Mouse (Mus musculus) lung, embryonic 15.5 days (tissue): ENCODE data around the gene Tex261. TPM values are rescaled to one million over a fixed set of nuclear protein-coding genes. Genes with fewer than 3 reads are reported as not detected.
"Not testable (repeated sequence)": the region's sequence is repeated elsewhere in the genome, so short reads cannot be mapped to it uniquely, and the experiment has no call there.

ENCODE experiments used
- ATAC-seq: fragments of 200-750 bp; cut with Nextera tagmentation; 2 replicates; pipeline ENCODE4 v1.8.0; 2017; ENCODE audit warnings: moderate number of reproducible peaks, borderline replicate concordance; ENCODE audit not compliant: low FRiP score, low TSS enrichment; ENCODE audit errors: extremely low read depth
- H3K27ac ChIP-seq: fragments of 300-500 bp; sonication (generic); 2 replicates; pipeline ENCODE4 v1.5.1; 2015; ENCODE audit warnings: moderate library complexity, mild to moderate bottlenecking, inconsistent platforms
- H3K27me3 ChIP-seq: fragments of 300-500 bp; sonication (generic); 2 replicates; pipeline ENCODE4 v1.6.1; 2015; ENCODE audit warnings: inconsistent platforms
- H3K36me3 ChIP-seq: fragments of 300-500 bp; sonication (generic); 2 replicates; pipeline ENCODE4 v1.6.1; 2015; ENCODE audit warnings: inconsistent platforms
- H3K4me1 ChIP-seq: fragments of 300-500 bp; sonication (generic); 2 replicates; pipeline ENCODE4 v1.6.1; 2015; ENCODE audit warnings: inconsistent platforms
- H3K4me2 ChIP-seq: fragments of 300-500 bp; sonication (generic); 2 replicates; pipeline ENCODE4 v1.6.1; 2015; ENCODE audit warnings: inconsistent platforms, mild to moderate bottlenecking, moderate library complexity
- H3K4me3 ChIP-seq: fragments of 300-500 bp; sonication (generic); 2 replicates; pipeline ENCODE4 v1.5.1; 2015; ENCODE audit warnings: mild to moderate bottlenecking, inconsistent platforms
- H3K9ac ChIP-seq: fragments of 300-500 bp; sonication (generic); 2 replicates; pipeline ENCODE4 v1.6.1; 2015; ENCODE audit warnings: inconsistent platforms
- H3K9me3 ChIP-seq: fragments of 300-500 bp; sonication (generic); 2 replicates; pipeline ENCODE4 v1.6.1; 2016; ENCODE audit warnings: inconsistent platforms
- WGBS: fragments of 180-500 bp; shearing (Covaris S2); methylation state at CpG from one replicate; pipeline ENCODE4 v1.1.7; 2015; 5-methylcytosine and 5-hydroxymethylcytosine counted together
- polyA plus RNA-seq: library from polyadenylated mRNA; unstranded; fragments of >200 nt; fragmentation: Nextera tagmentation; extraction: Ambion mirVana; gene quantifications from 2 replicates; pipeline ENCODE4 v1.2.1, GENCODE M21; 2015

Tex261 gene
- polyA plus RNA-seq, 1 experiment from 2014 or later, result 92.7 TPM

DNA sequence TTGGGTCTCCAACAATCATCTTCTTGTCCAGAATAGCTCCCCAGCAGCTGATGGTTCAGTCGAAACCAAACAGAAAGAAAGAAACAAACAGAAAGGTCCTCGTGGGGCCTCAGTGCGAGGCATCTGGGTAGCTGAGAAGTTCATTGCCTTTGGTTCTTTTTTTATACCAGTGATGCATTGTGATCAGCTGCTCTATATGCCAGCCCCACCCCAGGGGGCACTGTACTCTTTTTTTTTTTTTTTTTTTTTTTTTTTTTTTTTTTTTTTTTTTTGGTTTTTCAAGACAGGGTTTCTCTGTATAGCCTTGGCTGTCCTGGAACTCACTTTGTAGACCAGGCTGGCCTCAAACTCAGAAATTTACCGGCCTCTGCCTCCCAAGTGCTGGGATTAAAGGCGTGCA, 14.9 kb upstream of the Tex261 start:
- not testable (repeated sequence) for H3K4me2 ChIP-seq, H3K27me3 ChIP-seq, H3K4me3 ChIP-seq, ATAC-seq, H3K4me1 ChIP-seq, H3K27ac ChIP-seq, H3K9ac ChIP-seq, H3K9me3 ChIP-seq, H3K36me3 ChIP-seq
- 81% methylated on average over 5 of the region's 5 CpGs for WGBS

DNA sequence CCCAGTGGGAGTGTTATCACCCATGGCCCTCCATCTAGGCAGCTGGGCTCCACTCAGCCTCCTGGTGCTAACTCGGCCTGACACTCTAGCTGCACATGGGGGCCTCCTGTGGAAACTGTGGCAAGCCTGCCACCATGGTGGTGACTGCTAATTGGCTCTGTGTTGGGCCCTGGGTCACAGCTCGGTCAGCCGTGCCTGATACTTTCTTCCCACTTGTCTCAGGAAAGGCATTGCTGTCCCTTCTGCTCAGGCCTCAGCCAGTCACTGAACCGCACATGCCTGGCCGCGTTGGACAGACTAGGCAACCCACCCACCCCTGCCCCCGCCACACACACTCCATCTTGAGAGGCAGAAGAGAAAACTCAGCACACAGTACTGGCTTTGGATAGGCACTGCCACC, 12.9 kb upstream of the Tex261 start:
- Histone ChIP-seq H3K9ac (no peak overlapping the region), H3K27ac (no peak overlapping the region), H3K4me3 (no peak overlapping the region), H3K4me1 (no peaks in the 10 kb centered on the region), H3K9me3 (no peaks in the 10 kb centered on the region), H3K27me3 (no peaks in the 10 kb centered on the region; the same call in 1 of the 2 replicates), H3K36me3 (no peaks in the 10 kb centered on the region), H3K4me2 (no peak overlapping the region)
- ATAC-seq, result no peak
- WGBS, result 64% methylated on average over 7 of the region's 7 CpGs

DNA sequence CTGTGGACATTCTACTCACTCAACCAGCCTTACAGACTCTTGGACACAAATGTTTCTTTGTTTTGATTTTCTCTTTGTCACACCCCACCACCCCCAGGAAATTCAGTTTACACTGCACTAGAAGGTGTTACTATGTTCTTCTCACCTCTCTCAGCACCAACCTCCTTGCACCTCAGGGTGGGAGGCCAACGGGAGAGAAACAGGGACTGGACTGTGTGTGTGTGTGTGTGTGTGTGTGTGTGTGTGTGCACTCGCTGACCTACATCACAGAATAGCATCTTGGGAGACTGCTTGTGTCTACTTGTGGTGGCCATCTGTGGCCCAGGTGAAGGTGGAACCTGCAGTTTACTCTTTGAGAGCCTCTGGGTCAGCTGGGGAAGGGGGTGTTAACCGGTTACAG, 10.8 kb upstream of the Tex261 start:
- Histone ChIP-seq H3K27me3 (no peaks in the 10 kb centered on the region), H3K4me2 (no peak overlapping the region), H3K4me3 (no peak overlapping the region), H3K27ac (no peak overlapping the region), H3K9me3 (no peaks in the 10 kb centered on the region), H3K4me1 (no peaks in the 10 kb centered on the region), H3K9ac (no peak overlapping the region), H3K36me3 (no peaks in the 10 kb centered on the region)
- no peak for ATAC-seq
- 64% methylated on average over 3 of the region's 3 CpGs for WGBS

DNA sequence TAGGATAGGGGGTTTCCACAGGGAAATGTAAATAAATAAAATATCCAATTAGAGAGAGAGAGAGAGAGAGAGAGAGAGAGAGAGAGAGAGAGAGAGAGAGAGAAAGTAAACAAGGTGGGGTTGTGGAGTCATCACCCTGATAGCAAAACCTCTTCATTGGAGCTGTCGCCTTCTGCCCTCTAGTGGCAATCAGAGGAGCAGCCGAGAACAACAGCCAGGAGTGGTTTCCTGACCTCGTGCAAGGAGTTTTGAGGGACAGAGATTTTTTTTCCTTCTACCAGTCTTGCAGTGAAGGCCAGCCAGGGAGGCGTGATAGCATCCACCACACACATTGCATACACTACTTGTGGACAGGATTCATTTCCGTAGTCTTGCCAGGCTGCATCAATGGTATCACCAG, 3.4 kb upstream of the Tex261 start:
- no peaks in the 10 kb centered on the region for H3K27me3 ChIP-seq
- no peak for ATAC-seq
- H3K4me3 ChIP-seq, result no peak overlapping the region
- H3K9me3 ChIP-seq, result no peaks in the 10 kb centered on the region
- H3K4me1 ChIP-seq, result peaks cover 14% of the 10 kb centered on the region
- H3K9ac ChIP-seq, result no peak overlapping the region
- no peaks in the 10 kb centered on the region for H3K36me3 ChIP-seq
- WGBS, result 8% methylated on average over 5 of the region's 5 CpGs
- H3K27ac ChIP-seq, result no peak overlapping the region
- H3K4me2 ChIP-seq, result no peak overlapping the region

DNA sequence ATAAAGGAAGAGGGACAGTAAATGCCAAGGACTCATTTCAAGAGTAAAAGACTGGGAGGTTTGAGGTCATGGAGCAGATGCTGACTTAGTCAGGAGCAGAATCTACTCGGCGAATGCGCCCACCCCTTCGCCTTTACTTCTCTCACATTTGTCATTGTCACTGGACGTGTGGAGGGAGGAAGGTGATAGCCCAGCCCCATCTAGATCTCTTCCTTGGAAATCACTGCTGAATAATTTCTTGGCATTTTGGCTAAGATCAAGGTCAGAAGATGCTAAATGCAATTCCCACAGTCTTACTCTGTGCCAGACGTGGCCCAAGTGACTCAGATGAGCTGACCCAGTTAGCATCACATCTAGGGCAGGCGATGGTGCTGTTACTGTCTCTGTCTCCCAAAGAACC, 2.7 kb upstream of the Tex261 start:
- Histone ChIP-seq H3K27ac (no peak overlapping the region), H3K4me3 (no peak overlapping the region), H3K9ac (no peak overlapping the region), H3K4me1 (peaks cover 20% of the 10 kb centered on the region), H3K36me3 (no peaks in the 10 kb centered on the region), H3K27me3 (no peaks in the 10 kb centered on the region), H3K4me2 (no peak overlapping the region), H3K9me3 (no peaks in the 10 kb centered on the region)
- no peak for ATAC-seq
- 71% methylated on average over 7 of the region's 7 CpGs for WGBS

DNA sequence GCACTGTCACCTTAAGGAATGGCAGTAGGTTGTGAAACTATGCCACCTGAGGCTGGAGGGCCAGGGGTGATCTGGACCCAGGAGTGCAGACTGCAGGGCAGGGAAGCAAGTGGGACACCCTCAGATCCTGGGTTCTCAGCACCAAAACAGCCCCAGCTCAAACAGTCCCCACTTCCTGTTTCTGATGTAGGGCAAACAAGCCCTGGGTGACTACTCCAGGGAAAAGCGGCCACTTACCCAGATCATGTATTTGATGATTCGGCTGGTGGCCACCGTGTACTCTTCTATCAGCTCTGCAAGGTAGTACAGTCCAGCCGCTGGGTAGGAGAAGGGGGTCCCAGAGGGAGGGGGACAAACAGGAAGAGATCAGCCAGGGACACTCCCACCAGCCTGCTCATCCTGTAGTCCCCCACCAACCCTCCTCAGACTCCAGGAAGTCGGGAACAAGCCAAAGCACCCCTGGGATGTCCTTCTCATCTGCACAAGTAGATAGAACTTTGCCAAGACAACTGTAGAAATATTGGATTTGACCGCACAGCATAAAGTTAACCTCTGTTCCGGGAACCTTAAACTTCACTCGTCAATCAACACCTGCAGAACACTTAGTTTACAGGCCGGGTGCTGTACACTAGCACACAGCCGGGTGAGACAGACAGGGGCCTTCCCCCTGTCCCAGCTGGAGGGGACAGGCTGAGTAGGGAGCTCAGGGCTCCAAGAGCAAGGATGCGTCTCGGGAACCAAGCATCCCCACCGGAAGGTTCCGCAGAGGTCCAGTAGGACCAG, 641 bp downstream of the Tex261 start:
- WGBS, result 1% methylated on average over 14 of the region's 14 CpGs
- Histone ChIP-seq H3K4me2 (peak overlapping the region; percentile 75), H3K4me3 (peak overlapping the region; percentile 77), H3K4me1 (peaks cover 20% of the 10 kb centered on the region), H3K27me3 (no peaks in the 10 kb centered on the region), H3K27ac (peak overlapping the region; percentile 80), H3K9me3 (no peaks in the 10 kb centered on the region), H3K9ac (peak overlapping the region; percentile 86), H3K36me3 (peaks cover 17% of the 10 kb centered on the region)
- ATAC-seq, result peak; percentile 20

DNA sequence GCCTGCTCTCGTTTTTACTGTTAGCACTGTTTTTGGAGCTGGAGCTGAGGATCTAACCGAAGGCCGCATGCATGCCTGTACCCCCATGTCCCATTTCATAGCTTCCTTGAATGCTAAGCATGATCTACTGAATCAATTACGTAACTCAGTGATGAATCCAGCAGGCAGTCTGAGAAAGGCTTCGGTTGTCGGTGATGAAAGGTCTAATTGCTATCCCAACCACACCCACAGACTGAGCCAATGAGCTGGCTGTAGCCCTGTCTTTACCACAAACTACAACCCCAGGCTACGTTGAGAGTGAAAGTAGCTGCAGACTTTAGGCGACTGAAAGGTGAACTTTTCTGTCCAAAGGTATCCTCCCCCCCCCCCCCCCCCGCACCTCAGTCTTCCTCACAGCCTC, 1.5 kb downstream of the Tex261 start:
- WGBS, result 59% methylated on average over 8 of the region's 9 CpGs
- Histone ChIP-seq H3K9ac (0 out of 2 replicates have a peak overlapping the region, but pooled peaks have one; percentile 86), H3K27me3 (no peaks in the 10 kb centered on the region)

DNA sequence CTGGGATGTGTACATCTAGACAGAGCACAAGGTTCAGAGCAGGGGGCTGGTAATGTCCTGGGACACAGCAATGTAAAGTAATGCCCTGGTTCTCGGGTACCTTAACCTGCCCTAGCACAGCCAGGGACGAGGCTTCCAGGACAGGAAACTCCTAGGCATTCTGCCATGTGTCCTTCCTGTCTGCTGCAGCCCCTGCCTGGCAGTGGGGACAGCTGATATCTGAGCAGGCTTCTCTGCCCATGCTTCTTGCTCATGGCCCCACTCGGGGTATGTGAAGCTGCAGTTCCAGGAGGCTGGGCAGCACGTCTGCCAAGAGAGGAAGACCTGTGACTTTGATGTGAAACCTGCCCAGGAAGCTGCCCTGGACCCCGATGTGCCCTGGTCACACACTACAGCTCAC, 7.1 kb downstream of the Tex261 start:
- Histone ChIP-seq H3K4me1 (0 out of 2 replicates have a peak, but pooled peaks cover 5% of the 10 kb centered on the region), H3K9me3 (no peaks in the 10 kb centered on the region), H3K4me2 (no peak overlapping the region), H3K27me3 (peaks cover 5% of the 10 kb centered on the region; the same call in 1 of the 2 replicates), H3K27ac (no peak overlapping the region), H3K4me3 (no peak overlapping the region), H3K36me3 (peaks cover 26% of the 10 kb centered on the region), H3K9ac (no peak overlapping the region)
- 59% methylated on average over 5 of the region's 5 CpGs for WGBS
- no peak for ATAC-seq

More for the DNA sequence above, 1.5 kb downstream of the Tex261 start:
- Histone ChIP-seq H3K4me3 (peak overlapping the region; percentile 77), H3K27ac (no peak overlapping the region), H3K4me2 (peak overlapping the region; percentile 75), H3K4me1 (peaks cover 20% of the 10 kb centered on the region), H3K36me3 (peaks cover 23% of the 10 kb centered on the region), H3K9me3 (no peaks in the 10 kb centered on the region)
- no peak for ATAC-seq

DNA sequence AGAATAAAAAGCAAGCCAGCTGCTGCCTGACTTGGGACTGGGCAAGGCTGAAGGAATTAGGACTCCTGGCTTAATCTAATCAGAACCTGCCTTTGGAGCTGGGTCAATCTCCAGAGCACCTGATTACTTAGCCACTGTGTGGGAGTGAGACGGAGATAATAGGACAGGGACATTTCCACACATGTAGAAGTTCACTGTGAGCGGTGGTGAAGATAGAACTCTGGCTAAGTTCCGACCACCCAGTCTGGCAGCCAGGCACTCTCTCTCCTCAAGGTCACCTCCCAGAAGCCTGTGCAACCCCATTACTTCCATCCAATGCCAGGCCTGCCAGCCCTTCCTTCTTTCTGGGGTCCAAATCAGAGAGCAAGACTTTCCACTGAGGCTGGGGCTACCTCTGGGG, 8.6 kb downstream of the Tex261 start:
- H3K36me3 ChIP-seq, result peaks cover 17% of the 10 kb centered on the region
- 70% methylated on average over 3 of the region's 3 CpGs for WGBS
- no peak overlapping the region for H3K27ac ChIP-seq
- H3K4me3 ChIP-seq, result no peak overlapping the region
- H3K9ac ChIP-seq, result no peak overlapping the region
- peaks cover 9% of the 10 kb centered on the region for H3K4me1 ChIP-seq
- no peaks in the 10 kb centered on the region for H3K9me3 ChIP-seq
- no peak for ATAC-seq
- peaks cover 19% of the 10 kb centered on the region for H3K27me3 ChIP-seq
- H3K4me2 ChIP-seq, result no peak overlapping the region

DNA sequence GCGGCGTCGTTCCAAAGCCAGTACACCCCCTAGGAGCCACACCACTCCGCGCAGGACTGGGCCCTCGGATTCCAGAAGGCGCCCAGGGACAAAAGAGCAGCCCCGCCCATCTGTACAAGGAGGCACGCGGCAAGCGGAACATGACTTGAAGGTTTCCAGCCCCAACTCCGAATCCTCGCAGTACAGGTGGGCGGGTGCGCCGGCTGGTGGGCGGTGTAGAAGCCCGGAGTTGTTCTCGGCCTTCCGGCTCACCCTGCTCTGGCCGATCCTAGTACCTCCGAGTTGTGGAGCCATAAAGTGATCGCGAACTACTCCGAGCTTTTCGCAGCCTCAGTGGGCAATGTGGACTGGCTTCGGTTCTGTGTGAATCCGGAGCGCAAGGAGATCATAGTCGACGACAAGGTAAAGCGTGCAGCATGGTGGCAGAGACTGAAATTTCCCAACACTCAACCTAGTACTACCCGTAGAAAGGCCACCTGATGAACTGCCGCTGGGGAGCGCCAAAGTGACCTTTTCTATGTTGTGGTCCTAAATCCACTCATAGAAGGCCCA, 12.7 kb downstream of the Tex261 start:
- Histone ChIP-seq H3K9me3 (no peaks in the 10 kb centered on the region), H3K4me3 (peak overlapping the region; percentile 34), H3K27me3 (peaks cover 53% of the 10 kb centered on the region), H3K4me1 (peaks cover 8% of the 10 kb centered on the region), H3K27ac (no peak overlapping the region), H3K9ac (peak overlapping the region; percentile 20; the same call in 1 of the 2 replicates), H3K4me2 (peak overlapping the region; percentile 81), H3K36me3 (no peaks in the 10 kb centered on the region)
- 1% methylated on average over 35 of the region's 35 CpGs for WGBS
- ATAC-seq, result peak; percentile 56; the same call in 1 of the 2 replicates

DNA sequence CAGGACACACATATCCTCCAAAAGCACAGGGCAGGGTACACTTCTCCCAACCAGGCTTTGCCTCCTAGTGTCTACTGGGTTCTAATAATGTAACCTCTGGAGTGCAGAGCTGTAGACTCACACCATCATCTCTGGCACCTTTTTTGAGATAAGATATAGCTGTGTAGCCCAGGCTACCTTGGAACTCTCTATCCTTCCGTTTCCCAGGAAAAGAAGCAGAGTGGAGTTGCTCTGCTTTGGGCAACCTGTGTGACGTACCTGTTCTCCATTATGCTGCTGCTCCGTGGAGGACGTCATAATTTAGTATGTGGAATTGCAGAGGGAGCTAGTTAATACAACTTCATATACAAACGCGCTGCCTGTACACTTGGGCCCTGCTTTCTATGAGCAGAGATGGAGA, 13.3 kb downstream of the Tex261 start, which contains the start of gene Ankrd53:
Gene Ankrd53 (plus strand): TSS at position 301 of the 400 bp plus-strand sequence.
- 24% methylated on average over 6 of the region's 6 CpGs for WGBS
- H3K9me3 ChIP-seq, result no peaks in the 10 kb centered on the region
- H3K27me3 ChIP-seq, result peaks cover 59% of the 10 kb centered on the region
- no peak for ATAC-seq
- no peaks in the 10 kb centered on the region for H3K36me3 ChIP-seq
- peaks cover 9% of the 10 kb centered on the region for H3K4me1 ChIP-seq
- H3K4me2 ChIP-seq, result peak within 1 kb of the TSS; percentile 81
- H3K9ac ChIP-seq, result peak within 1 kb of the TSS; percentile 20; the same call in 1 of the 2 replicates
- peak within 1 kb of the TSS; percentile 34 for H3K4me3 ChIP-seq
- no peak within 1 kb of the TSS for H3K27ac ChIP-seq

DNA sequence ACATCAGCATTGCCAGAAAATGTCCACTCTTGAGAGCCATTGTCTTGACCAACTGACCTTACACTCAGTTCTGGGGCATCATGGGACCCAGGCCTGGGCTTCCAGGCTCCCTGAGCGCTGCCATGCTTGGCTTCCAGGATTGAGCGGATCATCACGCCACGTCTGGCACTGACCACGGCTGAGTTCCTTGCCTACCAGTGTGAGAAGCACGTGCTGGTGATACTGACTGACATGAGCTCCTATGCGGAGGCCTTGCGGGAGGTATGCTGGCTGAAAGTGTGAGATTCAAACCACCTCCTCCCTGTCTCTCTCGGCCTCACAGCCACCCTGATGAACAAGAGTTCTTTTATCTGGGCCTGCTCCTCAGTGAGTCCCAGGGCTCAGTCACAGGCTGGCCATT, 19.6 kb downstream of the Tex261 start:
- Histone ChIP-seq H3K27ac (no peak overlapping the region), H3K4me1 (0 out of 2 replicates have a peak, but pooled peaks cover 3% of the 10 kb centered on the region), H3K9me3 (no peaks in the 10 kb centered on the region), H3K36me3 (no peaks in the 10 kb centered on the region), H3K4me3 (no peak overlapping the region), H3K27me3 (peaks cover 49% of the 10 kb centered on the region), H3K9ac (no peak overlapping the region), H3K4me2 (no peak overlapping the region)
- no peak for ATAC-seq
- whole genome bisulfite sequencing, result 62% methylated on average over 9 of the region's 9 CpGs
